Mouse (Mus musculus): ENCODE measurements around the gene Pfdn2. TPM values are rescaled to one million over a fixed set of nuclear protein-coding genes. Genes with fewer than 3 reads are reported as not detected.

Gene Pfdn2
- polyA plus RNA-seq, 1 experiment from 2014 or later, result 164 TPM

GRCm38 (mm10) chr1:171329433-171330215 lies 15.8 kb upstream of the Pfdn2 start:
- H3K4me3 ChIP-seq, result peak overlapping the region; percentile 91
- peak overlapping the region; percentile 99 for H3K27ac ChIP-seq
- under 1% methylated on average over 60 of the region's 61 CpGs for WGBS
- peaks cover 13% of the 10 kb centered on the region; the same call in 1 of the 2 replicates for H3K36me3 ChIP-seq
- H3K4me2 ChIP-seq, result peak overlapping the region; percentile 90
- peak; percentile 89 for ATAC-seq (ENCODE audit: low FRiP score)
- no peaks in the 10 kb centered on the region for H3K9me3 ChIP-seq
- H3K4me1 ChIP-seq (replicated peaks), result peaks cover 69% of the 10 kb centered on the region
- H3K27me3 ChIP-seq, result no peaks in the 10 kb centered on the region
- peak overlapping the region; percentile 90 for H3K9ac ChIP-seq

GRCm38 (mm10) chr1:171330216-171330560 lies 15.3 kb upstream of the Pfdn2 start:
- ATAC-seq (ENCODE audit: low FRiP score), result no peak
- H3K27me3 ChIP-seq, result no peaks in the 10 kb centered on the region
- peak overlapping the region; percentile 99 for H3K27ac ChIP-seq
- peak overlapping the region; percentile 90 for H3K4me2 ChIP-seq
- 0% methylated on average over 4 of the region's 4 CpGs for WGBS
- H3K4me1 ChIP-seq (replicated peaks), result peaks cover 70% of the 10 kb centered on the region
- H3K36me3 ChIP-seq, result peaks cover 13% of the 10 kb centered on the region; the same call in 1 of the 2 replicates
- H3K4me3 ChIP-seq, result peak overlapping the region; percentile 91
- H3K9me3 ChIP-seq, result no peaks in the 10 kb centered on the region
- H3K9ac ChIP-seq, result peak overlapping the region; percentile 90

- 95% methylated on average over 16 of the region's 16 CpGs for WGBS
- Histone ChIP-seq H3K9me3 (peaks cover 5% of the 10 kb centered on the region; the same call in 1 of the 2 replicates), H3K9ac (no peak overlapping the region; the same call in 1 of the 2 replicates), H3K4me1 (replicated peaks) (peaks cover 32% of the 10 kb centered on the region), H3K36me3 (peaks cover 59% of the 10 kb centered on the region), H3K27ac (no peak overlapping the region), H3K4me2 (no peak overlapping the region), H3K4me3 (no peak overlapping the region), H3K27me3 (no peaks in the 10 kb centered on the region)
- ATAC-seq (ENCODE audit: low FRiP score), result no peak
These were observed 2.9 kb upstream of the Pfdn2 start for GRCm38 (mm10) chr1:171342262-171343207.

GRCm38 (mm10) chr1:171343922-171344677 lies 1.4 kb upstream of the Pfdn2 start:
- H3K9ac ChIP-seq, result no peak overlapping the region
- 82% methylated on average over 9 of the region's 9 CpGs for WGBS
- peaks cover 42% of the 10 kb centered on the region for H3K4me1 ChIP-seq (replicated peaks)
- H3K4me3 ChIP-seq, result peak overlapping the region; percentile 93; the same call in 1 of the 2 replicates
- no peak overlapping the region for H3K27ac ChIP-seq
- H3K27me3 ChIP-seq, result no peaks in the 10 kb centered on the region
- ATAC-seq (ENCODE audit: low FRiP score), result no peak
- peaks cover 45% of the 10 kb centered on the region for H3K36me3 ChIP-seq
- peaks cover 5% of the 10 kb centered on the region; the same call in 1 of the 2 replicates for H3K9me3 ChIP-seq
- peak overlapping the region; percentile 92 for H3K4me2 ChIP-seq

GRCm38 (mm10) chr1:171344715-171345114 lies 755 bp upstream of the Pfdn2 start:
- 78% methylated on average over 9 of the region's 9 CpGs for WGBS
- no peak for ATAC-seq (ENCODE audit: low FRiP score)
- H3K27ac ChIP-seq, result no peak overlapping the region

GRCm38 (mm10) chr1:171346095-171346450 lies 603 bp downstream of the Pfdn2 start:
- peaks cover 27% of the 10 kb centered on the region for H3K36me3 ChIP-seq
- H3K9me3 ChIP-seq, result peaks cover 5% of the 10 kb centered on the region; the same call in 1 of the 2 replicates
- H3K4me3 ChIP-seq, result peak overlapping the region; percentile 93
- peak overlapping the region; percentile 83 for H3K9ac ChIP-seq
- H3K4me2 ChIP-seq, result peak overlapping the region; percentile 92
- H3K27me3 ChIP-seq, result no peaks in the 10 kb centered on the region
- H3K4me1 ChIP-seq (replicated peaks), result peaks cover 44% of the 10 kb centered on the region
- WGBS, result under 1% methylated on average over 14 of the region's 14 CpGs
- H3K27ac ChIP-seq, result peak overlapping the region; percentile 87
- ATAC-seq (ENCODE audit: low FRiP score), result no peak

More at GRCm38 (mm10) chr1:171344715-171345114, 755 bp upstream of the Pfdn2 start:
- Histone ChIP-seq H3K9me3 (peaks cover 5% of the 10 kb centered on the region; the same call in 1 of the 2 replicates), H3K4me1 (replicated peaks) (peaks cover 44% of the 10 kb centered on the region), H3K4me2 (peak overlapping the region; percentile 92), H3K36me3 (peaks cover 40% of the 10 kb centered on the region), H3K9ac (peak overlapping the region; percentile 83), H3K4me3 (peak overlapping the region; percentile 93), H3K27me3 (no peaks in the 10 kb centered on the region)

- ATAC-seq (ENCODE audit: low FRiP score), result no peak
- peaks cover 3% of the 10 kb centered on the region; the same call in 1 of the 2 replicates for H3K36me3 ChIP-seq
- 95% methylated on average over 3 of the region's 3 CpGs for WGBS
- peaks cover 5% of the 10 kb centered on the region; the same call in 1 of the 2 replicates for H3K9me3 ChIP-seq
- no peaks in the 10 kb centered on the region for H3K27me3 ChIP-seq
- no peak overlapping the region for H3K9ac ChIP-seq
- no peak overlapping the region for H3K27ac ChIP-seq
- peaks cover 39% of the 10 kb centered on the region for H3K4me1 ChIP-seq (replicated peaks)
- H3K4me3 ChIP-seq, result no peak overlapping the region
- H3K4me2 ChIP-seq, result no peak overlapping the region
These were observed 3.2 kb downstream of the Pfdn2 start for GRCm38 (mm10) chr1:171348665-171349064.

GRCm38 (mm10) chr1:171349210-171349609 lies 3.7 kb downstream of the Pfdn2 start:
- no peak overlapping the region for H3K27ac ChIP-seq
- H3K4me3 ChIP-seq, result no peak overlapping the region
- no peak overlapping the region for H3K4me2 ChIP-seq
- H3K4me1 ChIP-seq (replicated peaks), result peaks cover 34% of the 10 kb centered on the region
- no peak for ATAC-seq (ENCODE audit: low FRiP score)
- H3K27me3 ChIP-seq, result no peaks in the 10 kb centered on the region
- WGBS, result 95% methylated on average over 2 of the region's 2 CpGs
- H3K9ac ChIP-seq, result no peak overlapping the region
- H3K36me3 ChIP-seq, result 0 out of 2 replicates have a peak, but pooled peaks cover 3% of the 10 kb centered on the region
- peaks cover 5% of the 10 kb centered on the region; the same call in 1 of the 2 replicates for H3K9me3 ChIP-seq

GRCm38 (mm10) chr1:171355812-171356340 lies 10.4 kb downstream of the Pfdn2 start:
- H3K4me2 ChIP-seq, result no peak overlapping the region
- 81% methylated on average over 5 of the region's 5 CpGs for WGBS
- H3K36me3 ChIP-seq, result peaks cover 28% of the 10 kb centered on the region
- peaks cover 3% of the 10 kb centered on the region; the same call in 1 of the 2 replicates for H3K9me3 ChIP-seq
- ATAC-seq (ENCODE audit: low FRiP score), result no peak
- H3K9ac ChIP-seq, result no peak overlapping the region
- no peak overlapping the region for H3K4me3 ChIP-seq
- no peaks in the 10 kb centered on the region for H3K27me3 ChIP-seq
- H3K27ac ChIP-seq, result no peak overlapping the region
- H3K4me1 ChIP-seq (replicated peaks), result peaks cover 13% of the 10 kb centered on the region

- H3K9ac ChIP-seq, result no peak overlapping the region
- peaks cover 19% of the 10 kb centered on the region for H3K4me1 ChIP-seq (replicated peaks)
- 89% methylated on average over 2 of the region's 2 CpGs for WGBS
- H3K4me2 ChIP-seq, result no peak overlapping the region
- H3K27me3 ChIP-seq, result no peaks in the 10 kb centered on the region
- peaks cover 28% of the 10 kb centered on the region for H3K36me3 ChIP-seq
- H3K9me3 ChIP-seq, result peaks cover 3% of the 10 kb centered on the region; the same call in 1 of the 2 replicates
- no peak overlapping the region for H3K4me3 ChIP-seq
- ATAC-seq (ENCODE audit: low FRiP score), result no peak
- no peak overlapping the region for H3K27ac ChIP-seq
These were observed 11.3 kb downstream of the Pfdn2 start for GRCm38 (mm10) chr1:171356814-171357213.

- H3K27me3 ChIP-seq, result no peaks in the 10 kb centered on the region
- no peak overlapping the region for H3K4me3 ChIP-seq
- peaks cover 3% of the 10 kb centered on the region; the same call in 1 of the 2 replicates for H3K9me3 ChIP-seq
- peaks cover 28% of the 10 kb centered on the region for H3K36me3 ChIP-seq
- H3K4me2 ChIP-seq, result no peak overlapping the region
- 78% methylated on average over 4 of the region's 4 CpGs for WGBS
- peaks cover 21% of the 10 kb centered on the region for H3K4me1 ChIP-seq (replicated peaks)
- H3K9ac ChIP-seq, result no peak overlapping the region
- no peak for ATAC-seq (ENCODE audit: low FRiP score)
- no peak overlapping the region for H3K27ac ChIP-seq
These were observed 13.0 kb downstream of the Pfdn2 start for GRCm38 (mm10) chr1:171358421-171358820.
